Mouse (Mus musculus) heart, postnatal 36 days (tissue): ENCODE measurements around the gene Fam163a. TPM values are rescaled to one million over a fixed set of nuclear protein-coding genes. Genes with fewer than 3 reads are reported as not detected.
A peak's percentile ranks its signal among the peaks of the same experiment; 100 is the strongest.
"Not testable (repeated sequence)": the region's sequence is repeated elsewhere in the genome, so short reads cannot be mapped to it uniquely, and the experiment has no call there.

Source experiments
- DNase-seq, 2 experiments: peaks; one replicate each; pipeline ENCODE4 v3.0.0; 2021 to 2022
- intact Hi-C: fragments of 180-260 bp; cut with DNase I; formaldehyde crosslinking; loops from one replicate; pipeline ENCODE4 v1.15.1; 2025
- total RNA-seq, 2 experiments: library from RNA; stranded (reverse); gene quantifications; 2 replicates each; pipeline ENCODE4 v1.2.3; 2021

Fam163a gene
- total RNA-seq, 2 experiments from 2014 or later = 0.08 TPM; not detected in 1

DNA sequence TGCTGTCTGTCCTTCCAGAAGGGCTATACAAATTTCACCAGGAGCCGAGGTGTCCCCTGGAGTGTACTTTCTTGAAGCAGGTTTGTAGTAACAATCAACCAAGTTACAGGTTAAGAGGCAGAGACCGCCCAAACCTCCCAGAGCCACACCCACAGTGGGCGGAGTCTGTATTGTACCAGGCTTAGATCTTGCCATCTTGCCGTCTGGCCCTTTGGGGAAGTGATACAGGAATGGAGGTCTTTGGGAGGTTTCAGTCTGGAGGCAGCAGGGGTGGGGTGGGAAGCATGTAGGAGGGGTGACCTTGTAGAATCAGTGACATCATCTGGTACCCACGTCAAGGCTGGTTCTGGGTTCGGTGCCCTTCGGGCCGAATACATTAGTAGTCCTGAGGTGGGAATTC is 115.3 kb downstream of the Fam163a start:
- intact Hi-C loops = loop anchor here (5.0 kb wide), 1 partner anchor 448 kb away; no protein-coding TSS in a partner anchor
- DNase-seq = no peak

DNA sequence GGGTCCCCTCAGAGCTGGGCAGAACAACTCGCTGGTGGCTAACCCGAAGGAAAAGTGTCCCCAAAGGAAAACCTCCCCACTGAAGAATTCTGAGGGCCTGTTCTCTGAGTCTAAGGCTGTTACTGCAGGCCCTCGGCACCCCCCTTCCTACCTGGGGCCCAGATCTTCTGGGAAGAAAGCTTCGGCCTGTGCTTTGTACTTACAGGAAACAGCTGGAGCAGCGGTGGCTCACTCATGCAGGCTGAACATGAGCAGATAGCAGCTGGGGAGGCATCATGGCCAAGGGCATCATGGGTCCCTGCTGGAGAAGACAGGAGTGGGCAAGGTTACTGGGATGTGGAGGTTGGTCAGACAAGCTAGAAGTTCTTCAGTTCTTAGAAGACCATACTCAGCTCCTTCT is 117.2 kb downstream of the Fam163a start:
- intact Hi-C loops = loop anchor here (2.0 to 5.0 kb wide), 2 partner anchors 141 to 450 kb away; no protein-coding TSS in a partner anchor
- DNase-seq = no peak

DNA sequence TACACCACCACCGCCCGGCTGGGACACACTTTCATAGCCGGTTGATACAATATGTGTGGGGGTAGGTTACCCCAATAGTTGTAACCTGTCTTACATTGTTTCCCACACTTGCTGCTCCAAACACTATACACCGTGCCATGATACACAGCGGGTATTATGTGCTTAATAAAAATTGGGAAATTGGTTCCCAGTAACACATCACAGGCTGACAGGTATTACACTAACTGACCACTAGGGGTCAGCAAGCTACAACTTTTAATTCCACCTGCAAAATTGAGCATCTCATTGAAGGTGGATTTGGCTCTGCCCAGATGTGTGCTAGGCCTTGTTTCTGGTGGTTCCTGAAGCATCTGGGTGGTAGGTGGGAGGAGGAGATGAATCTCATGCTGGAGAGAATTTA is 119.1 kb downstream of the Fam163a start:
- peak; percentile 9 to 35 for DNase-seq
- intact Hi-C loops = loop anchor here (1.0 to 5.0 kb wide), 3 partner anchors 143 to 452 kb away; no protein-coding TSS in a partner anchor

DNA sequence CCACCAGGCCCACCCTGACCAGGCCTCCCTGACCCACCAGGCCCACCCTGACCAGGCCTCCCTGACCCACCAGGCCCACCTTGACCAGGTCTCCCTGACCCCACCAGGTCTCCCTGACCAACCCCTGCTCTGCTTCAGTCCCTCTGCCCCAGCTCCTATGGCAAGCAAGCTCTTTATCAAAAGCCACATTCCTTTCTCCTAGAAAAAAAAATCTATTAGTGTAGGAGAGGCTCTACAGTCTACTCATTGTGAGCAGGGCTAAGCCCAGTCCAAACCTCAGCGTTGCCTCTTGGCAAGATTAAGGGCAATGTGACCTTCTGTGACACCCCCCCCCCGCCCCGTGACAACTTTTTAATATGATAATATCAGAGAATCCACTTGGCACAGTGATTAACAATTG is 120.2 kb downstream of the Fam163a start:
- no peak for DNase-seq
- intact Hi-C loops = loop anchor here (5.0 kb wide), 1 partner anchor 453 kb away; no protein-coding TSS in a partner anchor

DNA sequence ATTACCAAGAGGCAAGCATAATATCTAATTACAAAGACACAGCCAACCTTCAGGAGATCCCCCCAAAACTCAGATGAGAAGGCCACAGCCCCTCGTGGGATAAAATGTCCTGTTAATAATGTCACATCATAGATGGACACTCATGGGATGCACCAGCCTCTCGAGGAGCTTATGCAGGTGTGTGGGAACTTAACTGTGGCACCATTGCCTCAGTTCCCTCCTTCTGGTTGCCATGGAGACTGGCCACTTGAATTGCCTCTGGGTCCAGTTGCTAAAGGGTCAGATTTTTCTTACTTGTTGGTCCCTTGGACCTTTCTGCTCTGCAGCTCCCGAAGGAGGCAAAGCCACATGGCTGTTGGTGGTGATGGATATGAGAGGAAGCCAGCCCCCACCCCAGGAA is 127.2 kb downstream of the Fam163a start:
- intact Hi-C loops = no loop called here

DNA sequence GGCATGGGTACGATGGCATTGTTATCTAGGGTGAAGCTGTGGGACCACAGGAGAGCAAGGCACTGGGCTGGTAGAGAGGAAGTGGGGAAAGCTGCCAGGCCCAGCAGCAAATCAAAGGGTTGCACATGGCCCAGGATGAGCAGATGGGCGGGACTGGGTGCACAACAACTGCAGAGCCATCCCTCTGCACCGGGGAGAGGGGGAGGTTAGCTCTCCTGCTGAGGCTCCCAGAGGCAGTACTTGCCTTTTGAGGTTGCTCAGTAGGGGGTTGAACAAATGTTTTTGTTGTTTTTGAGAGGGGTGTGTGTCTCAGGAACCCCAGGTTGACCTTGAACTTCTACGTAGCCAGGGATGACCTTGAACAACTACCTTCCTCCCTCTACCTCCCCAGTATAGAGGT is 128.4 kb downstream of the Fam163a start:
- intact Hi-C loops = no loop called here
- no peak for DNase-seq

More for the DNA sequence above, 127.2 kb downstream of the Fam163a start:
- DNase-seq = no peak

DNA sequence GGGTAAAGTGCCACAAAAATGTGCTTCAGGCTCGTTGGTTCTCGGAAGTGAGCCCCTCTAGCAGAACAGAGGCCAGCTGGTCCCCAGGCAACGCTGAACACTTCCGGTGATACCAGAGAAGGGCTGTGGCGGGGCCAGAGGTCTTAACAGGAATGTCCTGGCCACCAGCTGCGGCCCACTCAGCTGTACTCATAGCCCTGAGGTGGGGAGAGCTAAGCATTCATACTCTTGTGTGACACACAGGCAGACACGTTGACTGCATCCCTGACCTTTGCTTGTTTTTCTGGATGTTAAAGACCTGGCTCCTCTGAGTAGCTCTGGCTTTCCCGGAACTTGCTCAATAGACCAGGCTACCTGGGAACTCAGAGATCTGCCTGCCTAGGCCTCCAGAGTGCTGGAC is 130.3 kb downstream of the Fam163a start:
- no peak for DNase-seq
- intact Hi-C loops = no loop called here

DNA sequence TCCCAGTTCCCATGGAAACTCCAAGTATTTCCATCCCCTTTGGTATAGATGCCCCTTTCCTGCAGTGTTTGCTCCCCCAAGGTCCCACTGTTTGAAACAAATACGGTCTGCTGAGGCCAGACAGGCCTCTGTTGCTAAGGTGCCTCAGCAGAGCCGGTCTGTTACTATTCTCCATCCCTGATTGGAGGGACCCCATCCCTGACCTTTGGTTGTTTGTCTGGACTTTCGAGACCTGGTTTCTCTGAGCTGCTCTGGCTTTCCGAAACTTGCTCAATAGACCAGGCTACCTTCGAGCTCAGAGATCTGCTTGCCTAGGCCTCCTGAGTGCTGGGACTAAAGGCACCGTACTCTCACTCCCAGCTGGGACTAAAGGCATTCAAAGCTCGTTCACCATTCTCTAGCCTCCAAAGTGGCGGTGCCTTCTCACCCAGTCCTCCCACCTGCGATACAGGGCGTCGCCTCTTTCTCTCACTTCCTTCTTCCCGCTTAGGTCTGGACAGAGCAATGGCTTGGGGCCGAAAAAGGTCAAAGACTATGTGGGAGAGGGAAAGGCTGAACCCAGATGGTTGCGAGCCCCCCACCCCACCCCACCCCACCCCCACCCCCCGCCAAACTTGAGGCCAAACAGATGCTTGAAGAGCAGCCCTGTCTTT is 131.5 kb downstream of the Fam163a start:
- DNase-seq = no peak
- intact Hi-C loops = no loop called here

DNA sequence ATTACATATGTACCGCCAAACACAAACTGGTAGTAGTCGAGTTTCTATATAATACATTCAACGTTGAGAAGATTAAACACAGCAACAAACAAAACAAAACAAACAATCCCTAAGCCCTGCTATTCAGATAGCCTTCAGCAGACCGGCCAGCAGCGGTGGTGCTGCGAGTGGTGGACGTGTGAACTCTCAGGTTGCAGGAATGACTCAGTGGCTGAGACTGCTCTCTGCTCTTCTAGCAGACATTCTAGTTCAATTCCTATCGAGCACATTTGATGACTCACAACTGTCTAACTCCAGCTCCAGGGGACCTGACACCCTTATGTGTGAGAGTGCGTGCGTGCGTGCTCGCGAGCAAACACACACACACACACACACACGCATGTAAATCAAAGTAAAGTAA is 134.7 kb downstream of the Fam163a start:
- no peak for DNase-seq
- intact Hi-C loops = no loop called here

DNA sequence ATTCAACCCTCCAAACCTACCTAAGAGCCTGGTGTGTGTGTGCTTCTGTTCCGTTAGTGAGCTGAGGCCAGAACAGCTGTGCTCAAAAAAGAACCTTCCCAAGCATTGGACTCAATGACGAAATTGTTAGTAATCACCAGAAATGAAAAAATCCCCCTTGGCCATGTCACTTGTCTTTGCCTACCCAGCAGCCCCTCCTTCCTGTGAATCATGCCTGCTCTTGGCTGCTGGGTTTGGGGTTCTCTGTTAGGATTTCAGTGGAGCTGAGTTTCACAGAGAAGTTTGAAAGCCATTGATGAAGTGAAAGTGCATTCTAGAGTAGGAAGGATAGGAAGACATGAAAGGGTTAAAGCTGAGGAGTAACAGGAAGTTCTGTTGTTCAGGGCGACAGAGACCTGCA is 138.7 kb downstream of the Fam163a start:
- intact Hi-C loops = no loop called here

DNA sequence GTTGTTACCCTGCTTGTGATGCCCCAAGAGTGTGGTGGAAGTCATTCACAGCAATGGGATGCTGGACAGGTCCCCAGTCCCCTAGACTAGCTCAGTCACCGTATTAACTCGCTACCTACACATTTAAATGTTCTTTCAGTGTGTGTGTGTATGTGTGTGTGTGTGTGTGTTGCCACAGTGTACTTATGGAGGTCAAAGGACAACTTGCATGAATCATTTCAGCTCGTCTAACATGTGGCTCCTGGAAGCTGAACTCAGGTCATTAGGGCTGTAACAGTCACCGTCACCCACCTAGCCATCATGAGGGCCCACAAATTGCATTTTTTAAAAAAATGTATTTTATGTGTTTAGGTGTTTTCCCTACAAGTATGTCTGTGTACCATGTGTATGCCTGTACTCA is 142.6 kb downstream of the Fam163a start:
- intact Hi-C loops = no loop called here
- no peak for DNase-seq

More for the DNA sequence above, 138.7 kb downstream of the Fam163a start:
- no peak for DNase-seq

DNA sequence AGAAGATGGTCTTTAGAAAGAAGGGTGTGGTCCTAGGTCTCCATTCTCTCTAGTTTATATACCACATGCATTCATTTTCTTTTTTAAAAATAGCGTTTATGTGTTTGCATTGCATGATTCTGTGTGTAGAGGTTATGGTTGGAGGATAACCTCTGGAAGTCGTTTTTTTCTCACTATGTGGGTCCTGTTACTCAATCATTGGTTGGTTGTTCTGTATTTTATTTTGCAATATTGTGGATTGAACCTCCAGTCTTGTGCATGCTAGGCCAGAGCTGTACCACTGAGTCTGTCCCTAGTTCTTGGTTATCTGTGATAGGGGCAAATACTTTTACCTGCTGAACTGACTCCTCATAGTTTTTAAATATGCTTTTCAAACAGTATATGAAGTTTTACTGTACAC is 146.6 kb downstream of the Fam163a start:
- no peak for DNase-seq
- intact Hi-C loops = no loop called here

DNA sequence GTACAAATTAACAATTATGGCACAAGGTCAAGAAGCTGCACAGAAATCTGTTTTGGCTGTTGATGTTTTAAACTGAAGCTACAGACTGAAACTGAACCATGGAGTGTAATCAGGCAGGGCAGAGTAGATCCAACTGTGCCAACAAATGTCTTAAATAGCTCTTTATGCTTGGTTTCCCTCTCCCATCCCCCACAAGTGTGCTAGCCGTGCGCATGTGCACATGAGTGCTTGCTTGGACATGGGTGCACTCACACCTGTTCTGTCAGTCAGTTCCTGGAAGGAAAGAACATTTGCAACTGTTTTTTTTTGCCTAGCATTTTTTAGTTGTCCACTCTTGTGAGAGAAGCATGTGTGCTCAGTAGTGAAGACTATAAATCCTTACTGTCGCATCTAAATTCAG is 158.1 kb downstream of the Fam163a start:
- intact Hi-C loops = no loop called here
- no peak for DNase-seq

DNA sequence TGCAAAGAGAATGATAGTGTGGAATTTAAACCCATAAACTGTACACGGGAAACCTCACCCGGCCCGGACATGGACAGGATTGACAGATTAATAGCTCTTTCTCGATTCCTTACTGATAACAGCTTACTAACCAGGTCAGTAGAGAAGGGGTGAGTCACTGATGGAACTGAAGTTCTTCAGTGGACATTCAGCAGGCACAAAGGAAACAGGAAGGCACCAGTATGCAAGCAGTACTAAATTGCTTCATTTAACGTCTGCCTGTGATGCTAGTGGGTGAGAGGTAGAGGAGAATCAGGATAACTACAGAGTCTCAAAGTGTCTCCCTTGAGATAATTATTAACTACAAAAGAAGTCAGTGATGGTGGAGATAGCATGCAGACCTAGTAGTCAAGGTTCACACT is 160.6 kb downstream of the Fam163a start:
- intact Hi-C loops = no loop called here

DNA sequence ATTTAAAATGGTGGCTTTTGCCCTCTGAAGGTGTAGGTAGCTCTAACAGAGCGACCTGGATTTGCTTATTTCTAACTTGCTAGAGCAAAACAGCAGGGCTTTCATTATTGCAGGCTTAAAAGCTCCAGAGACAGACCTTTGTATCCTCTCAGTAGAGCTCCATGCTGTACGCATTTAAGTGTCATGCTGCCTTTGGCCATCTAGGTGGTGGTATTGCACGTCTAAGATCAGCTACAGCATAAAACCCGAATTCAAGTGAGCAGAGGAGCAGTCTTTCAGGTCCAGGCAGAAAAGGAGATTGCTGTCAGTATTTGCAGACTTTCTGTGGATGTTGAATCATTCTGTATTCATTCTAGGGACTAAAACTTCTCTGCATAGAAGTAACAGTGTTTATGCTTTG is 161.8 kb downstream of the Fam163a start:
- intact Hi-C loops = no loop called here
- DNase-seq = peak; percentile 32 to 47

More for the DNA sequence above, 160.6 kb downstream of the Fam163a start:
- DNase-seq = no peak

DNA sequence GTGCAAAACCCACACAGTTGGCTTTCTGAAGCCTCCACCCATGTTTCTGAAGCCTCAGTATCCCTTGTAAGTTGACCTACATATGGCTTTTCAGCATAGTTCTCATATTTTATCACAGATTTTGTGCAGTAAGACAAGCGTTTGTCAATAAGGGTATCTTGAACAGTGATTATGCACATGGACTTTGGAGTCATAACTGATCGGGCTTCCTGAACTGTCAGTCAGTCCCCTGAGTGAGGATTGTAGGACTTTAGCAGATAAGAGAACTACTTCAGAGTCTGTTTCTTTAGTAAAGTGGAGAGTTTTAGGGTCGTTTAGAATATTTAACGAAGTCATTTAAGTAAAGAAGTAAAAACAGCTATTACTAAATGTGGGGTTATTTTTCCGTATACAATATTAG is 162.3 kb downstream of the Fam163a start:
- intact Hi-C loops = no loop called here

DNA sequence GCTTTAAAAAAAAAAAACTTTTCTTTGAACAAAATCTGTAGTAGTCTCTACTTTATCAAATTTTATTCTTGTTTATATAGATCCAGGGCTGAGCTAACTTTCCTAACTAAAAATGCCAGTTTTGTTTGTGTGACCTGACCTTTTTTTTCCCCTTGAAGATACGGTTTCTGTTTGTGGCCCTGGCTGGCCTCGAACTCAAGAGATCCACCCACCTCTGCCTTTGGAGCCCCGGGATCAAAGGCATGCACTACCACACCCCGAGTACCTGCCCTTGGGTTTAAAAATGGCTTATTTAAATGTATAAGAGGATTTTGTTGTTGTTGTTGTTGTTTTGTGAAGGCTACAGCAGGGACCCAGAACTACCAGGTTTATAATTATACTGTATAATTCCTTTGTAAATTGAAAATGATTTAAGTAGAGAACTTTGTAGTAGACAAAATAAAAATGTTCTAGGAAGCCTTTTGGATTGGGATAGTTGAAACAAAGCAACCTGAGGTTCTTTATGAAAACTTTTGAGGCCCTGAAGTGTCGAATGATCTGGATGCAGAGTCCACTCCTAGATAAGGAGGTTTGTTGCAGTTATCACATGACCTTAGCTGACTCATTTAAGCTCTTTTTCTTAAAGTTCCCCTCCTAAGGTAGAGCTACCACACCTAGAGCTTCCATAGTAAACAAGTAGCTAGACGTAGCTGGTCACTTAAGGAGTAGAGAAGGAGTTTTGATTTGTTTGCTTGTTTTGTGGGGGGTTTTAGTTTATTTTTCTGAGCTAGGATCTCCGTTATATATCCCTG is 163.2 kb downstream of the Fam163a start:
- no peak for DNase-seq
- intact Hi-C loops = no loop called here

More for the DNA sequence above, 162.3 kb downstream of the Fam163a start:
- DNase-seq = no peak

DNA sequence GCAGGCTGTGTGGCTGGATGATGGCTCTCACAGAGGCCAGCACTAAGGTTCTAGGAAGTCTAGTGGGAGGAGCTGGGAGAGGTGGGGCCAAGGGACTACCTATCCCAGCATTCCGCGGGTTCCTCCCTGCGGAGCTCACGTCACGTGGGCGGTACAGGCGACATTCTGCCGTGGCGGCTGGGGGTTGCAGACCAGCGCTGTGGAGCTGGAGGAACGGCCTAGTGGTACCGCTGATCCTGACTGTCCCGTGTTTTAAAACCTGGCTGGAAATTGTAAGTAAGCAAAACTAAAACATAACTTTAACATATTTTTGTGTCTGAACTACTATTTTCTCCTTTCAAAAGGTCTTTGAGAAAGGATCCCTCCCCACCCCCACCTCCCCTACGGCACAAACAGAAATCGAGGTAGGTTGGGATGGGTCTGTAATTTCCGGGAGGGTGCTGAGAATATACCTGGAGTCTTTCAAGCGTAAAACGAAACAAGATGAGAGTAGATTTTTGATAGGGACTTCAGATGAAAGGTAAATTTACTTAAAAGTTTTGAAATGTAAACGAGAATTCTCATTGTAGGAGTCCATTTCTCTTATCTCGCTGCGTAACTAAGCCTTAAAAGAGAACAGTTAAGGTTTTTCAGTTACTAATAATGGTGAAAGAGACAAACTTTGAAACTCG is 164.0 kb downstream of the Fam163a start:
- DNase-seq = peak; percentile 91 to 92
- intact Hi-C loops = no loop called here

DNA sequence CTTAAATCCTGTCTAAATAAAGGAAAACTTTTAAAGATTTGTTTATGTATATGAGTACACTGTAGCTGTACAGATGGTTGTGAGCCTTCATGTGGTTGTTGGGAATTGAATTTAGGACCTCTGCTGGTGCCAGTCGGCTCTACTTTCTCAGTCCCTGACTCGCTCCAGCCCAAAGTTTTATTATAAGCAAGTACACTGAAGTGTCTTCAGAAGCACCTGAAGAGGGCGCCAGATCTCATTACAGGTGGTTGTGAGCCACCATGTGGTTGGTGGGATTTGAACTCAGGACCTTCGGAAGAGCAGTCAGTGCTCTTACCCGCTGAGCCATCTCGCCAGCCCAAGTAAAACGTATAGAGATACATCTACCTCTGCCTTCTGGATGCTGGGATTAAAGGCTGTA is 164.8 kb downstream of the Fam163a start:
- intact Hi-C loops = loop anchor here (10.0 kb wide), 1 partner anchor 225 kb away; the partner anchor contains the start of gene Qsox1
- DNase-seq = not testable (repeated sequence)

DNA sequence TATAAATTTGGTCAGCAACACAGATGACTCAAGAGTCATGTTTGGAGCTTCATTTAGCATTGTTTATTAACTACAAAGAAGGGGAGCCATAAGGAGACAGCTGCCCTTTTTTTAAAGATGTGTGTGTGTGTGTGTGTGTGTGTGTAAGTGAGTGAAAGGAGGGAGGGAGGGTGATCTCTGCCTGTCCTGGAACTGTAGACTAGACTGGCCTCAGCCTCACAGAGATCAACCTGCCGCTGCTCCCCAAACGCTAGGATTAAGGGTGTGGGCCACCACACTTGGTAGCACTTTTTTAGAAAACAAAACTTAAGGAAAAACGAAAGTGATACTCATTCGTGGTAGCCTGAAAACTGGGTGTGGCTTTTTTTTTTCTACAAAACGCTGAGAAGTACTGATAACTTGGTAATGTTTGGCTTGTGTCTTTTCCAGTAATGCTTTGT is 167.7 kb downstream of the Fam163a start:
- intact Hi-C loops = loop anchor here (10.0 kb wide), 1 partner anchor 222 kb away; the partner anchor contains the start of gene Qsox1
- DNase-seq = peak; percentile 64 to 66
